Mouse (Mus musculus): ENCODE measurements around the gene Ky. TPM values are rescaled to one million over a fixed set of nuclear protein-coding genes. Genes with fewer than 3 reads are reported as not detected.
A peak's percentile ranks its signal among the peaks of the same experiment; 100 is the strongest.

The Ky gene
- polyA plus RNA-seq (2015; fragmentation: Nextera tagmentation; extraction: Ambion mirVana) = 0.08 and 0.13 TPM in 2 replicates

- no peak for DNase-seq (ENCODE audit: low spot score)
- 0 out of 2 replicates have a peak, but pooled peaks cover 2% of the 10 kb centered on the region for H3K4me1 ChIP-seq (replicated peaks; ENCODE audit: control insufficient read depth, insufficient read depth)
- H3K9ac ChIP-seq (ENCODE audit: low read length) = no peak within 1 kb of the TSS
- WGBS = 2% methylated on average over 46 of the region's 63 CpGs
- H3K27me3 ChIP-seq (ENCODE audit: control insufficient read depth, insufficient read depth, low read length) = no peaks in the 10 kb centered on the region
- TF ChIP-seq EP300 (optimal IDR thresholded peaks at IDR 0.05) (no peak), CTCF (IDR thresholded peaks at IDR 0.05; ENCODE audit: low read depth) (no peak)
- no peak for ATAC-seq (ENCODE audit: low FRiP score, low TSS enrichment)
- H3K4me2 ChIP-seq (replicated peaks; ENCODE audit: low read depth) = peak within 1 kb of the TSS; percentile 54
- no peaks in the 10 kb centered on the region for H3K9me3 ChIP-seq (ENCODE audit: control insufficient read depth, low read length)
- H3K27ac ChIP-seq (replicated peaks) = no peak within 1 kb of the TSS
- no peaks in the 10 kb centered on the region for H3K36me3 ChIP-seq (ENCODE audit: control insufficient read depth, insufficient read depth, low read length)
- peak within 1 kb of the TSS; percentile 31 for H3K4me3 ChIP-seq (ENCODE audit: low read depth, low read length)
Measured at GRCm38 (mm10) chr9:102505700-102506585, at the start of gene Ky. Ky (plus strand) TSS chr9:102505750.

- Histone ChIP-seq H3K4me1 (replicated peaks; ENCODE audit: control insufficient read depth, insufficient read depth) (no peaks in the 10 kb centered on the region), H3K9me3 (ENCODE audit: control insufficient read depth, low read length) (no peaks in the 10 kb centered on the region), H3K9ac (ENCODE audit: low read length) (no peak overlapping the region), H3K36me3 (ENCODE audit: control insufficient read depth, insufficient read depth, low read length) (no peaks in the 10 kb centered on the region), H3K4me2 (replicated peaks; ENCODE audit: low read depth) (no peak overlapping the region), H3K27me3 (ENCODE audit: control insufficient read depth, insufficient read depth, low read length) (no peaks in the 10 kb centered on the region), H3K27ac (replicated peaks) (no peak overlapping the region), H3K4me3 (ENCODE audit: low read depth, low read length) (no peak overlapping the region)
- TF ChIP-seq EP300 (optimal IDR thresholded peaks at IDR 0.05) (no peak), CTCF (IDR thresholded peaks at IDR 0.05; ENCODE audit: low read depth) (no peak)
- ATAC-seq (ENCODE audit: low FRiP score, low TSS enrichment) (no peak), DNase-seq (ENCODE audit: low spot score) (no peak)
- 90% methylated on average over 10 of the region's 10 CpGs for WGBS
Measured at GRCm38 (mm10) chr9:102462251-102462650, 43.3 kb upstream of the Ky start.

- no peak for TF ChIP-seq CTCF (IDR thresholded peaks at IDR 0.05; ENCODE audit: low read depth)
- no peak for TF ChIP-seq EP300 (optimal IDR thresholded peaks at IDR 0.05)
- Histone ChIP-seq H3K9me3 (ENCODE audit: control insufficient read depth, low read length) (no peaks in the 10 kb centered on the region), H3K36me3 (ENCODE audit: control insufficient read depth, insufficient read depth, low read length) (no peaks in the 10 kb centered on the region), H3K27ac (replicated peaks) (no peak overlapping the region), H3K27me3 (ENCODE audit: control insufficient read depth, insufficient read depth, low read length) (no peaks in the 10 kb centered on the region), H3K4me3 (ENCODE audit: low read depth, low read length) (no peak overlapping the region), H3K9ac (ENCODE audit: low read length) (no peak overlapping the region), H3K4me1 (replicated peaks; ENCODE audit: control insufficient read depth, insufficient read depth) (no peaks in the 10 kb centered on the region), H3K4me2 (replicated peaks; ENCODE audit: low read depth) (no peak overlapping the region)
- DNase-seq (ENCODE audit: low spot score) = no peak
- no peak for ATAC-seq (ENCODE audit: low FRiP score, low TSS enrichment)
- 60% methylated on average over 3 of the region's 3 CpGs for WGBS
Measured at GRCm38 (mm10) chr9:102465044-102465443, 40.5 kb upstream of the Ky start.

- DNase-seq (ENCODE audit: low spot score) (no peak), ATAC-seq (ENCODE audit: low FRiP score, low TSS enrichment) (no peak)
- 40% methylated on average over 5 of the region's 5 CpGs for WGBS
- TF ChIP-seq CTCF (IDR thresholded peaks at IDR 0.05; ENCODE audit: low read depth) (no peak), EP300 (optimal IDR thresholded peaks at IDR 0.05) (no peak)
- Histone ChIP-seq H3K27ac (replicated peaks) (no peak overlapping the region), H3K36me3 (ENCODE audit: control insufficient read depth, insufficient read depth, low read length) (no peaks in the 10 kb centered on the region), H3K9ac (ENCODE audit: low read length) (no peak overlapping the region), H3K4me3 (ENCODE audit: low read depth, low read length) (no peak overlapping the region), H3K4me1 (replicated peaks; ENCODE audit: control insufficient read depth, insufficient read depth) (no peaks in the 10 kb centered on the region), H3K27me3 (ENCODE audit: control insufficient read depth, insufficient read depth, low read length) (no peaks in the 10 kb centered on the region), H3K9me3 (ENCODE audit: control insufficient read depth, low read length) (no peaks in the 10 kb centered on the region), H3K4me2 (replicated peaks; ENCODE audit: low read depth) (no peak overlapping the region)
Measured at GRCm38 (mm10) chr9:102465726-102466125, 39.8 kb upstream of the Ky start.

DNA sequence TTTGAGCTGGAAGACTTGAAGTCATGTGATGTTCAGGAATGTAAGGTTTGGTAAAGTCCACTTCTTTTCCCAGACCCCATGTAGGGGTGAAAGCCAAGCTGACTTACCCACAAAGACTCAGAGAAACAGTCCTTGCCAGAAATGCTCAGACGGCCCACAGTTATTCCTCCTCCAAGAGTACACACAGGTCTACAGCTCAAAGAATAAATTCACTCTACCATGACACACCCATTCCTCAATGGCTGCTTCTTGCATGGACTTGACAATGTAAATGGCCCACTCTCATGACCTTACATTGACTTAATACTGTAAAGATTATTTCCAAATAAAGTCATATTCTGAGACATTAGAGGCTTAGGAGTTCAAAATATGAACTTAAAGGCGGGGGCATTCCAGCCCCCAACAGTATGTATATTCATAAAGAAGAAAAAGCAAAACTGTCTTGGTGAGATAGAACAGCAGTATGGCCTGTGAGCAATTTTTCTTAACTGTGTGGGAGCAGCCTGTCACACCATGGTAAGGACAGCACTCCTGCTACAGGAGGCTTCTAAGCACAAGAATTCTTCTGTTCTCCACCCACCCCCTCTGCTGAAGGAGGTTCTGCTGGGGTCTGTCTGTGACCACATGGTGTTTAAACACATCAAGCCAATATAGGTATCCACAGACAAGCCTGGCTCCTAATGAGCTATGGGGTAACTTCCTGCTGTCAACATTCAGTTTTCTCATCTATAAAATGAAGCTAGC, 35.3 kb upstream of the Ky start:
- no peak overlapping the region for H3K27ac ChIP-seq (replicated peaks)
- H3K27me3 ChIP-seq (ENCODE audit: control insufficient read depth, insufficient read depth, low read length) = no peaks in the 10 kb centered on the region
- no peaks in the 10 kb centered on the region for H3K36me3 ChIP-seq (ENCODE audit: control insufficient read depth, insufficient read depth, low read length)
- TF ChIP-seq CTCF (IDR thresholded peaks at IDR 0.05; ENCODE audit: low read depth) = no peak
- no peak for TF ChIP-seq EP300 (optimal IDR thresholded peaks at IDR 0.05)
- no peak overlapping the region for H3K4me2 ChIP-seq (replicated peaks; ENCODE audit: low read depth)
- ATAC-seq (ENCODE audit: low FRiP score, low TSS enrichment) (no peak), DNase-seq (ENCODE audit: low spot score) (no peak)
- H3K9ac ChIP-seq (ENCODE audit: low read length) = no peak overlapping the region
- WGBS = 45% methylated on average over 2 of the region's 2 CpGs
- no peaks in the 10 kb centered on the region for H3K4me1 ChIP-seq (replicated peaks; ENCODE audit: control insufficient read depth, insufficient read depth)
- no peak overlapping the region for H3K4me3 ChIP-seq (ENCODE audit: low read depth, low read length)
- no peaks in the 10 kb centered on the region for H3K9me3 ChIP-seq (ENCODE audit: control insufficient read depth, low read length)
